Mouse (Mus musculus): ENCODE measurements at regions not wholly inside any gene's neighbourhood (a gene's known extent, or its start where the extent isn't known, plus 50 kb on each side); places are given as distances from the start of the nearest gene placed in this dataset.

DNA sequence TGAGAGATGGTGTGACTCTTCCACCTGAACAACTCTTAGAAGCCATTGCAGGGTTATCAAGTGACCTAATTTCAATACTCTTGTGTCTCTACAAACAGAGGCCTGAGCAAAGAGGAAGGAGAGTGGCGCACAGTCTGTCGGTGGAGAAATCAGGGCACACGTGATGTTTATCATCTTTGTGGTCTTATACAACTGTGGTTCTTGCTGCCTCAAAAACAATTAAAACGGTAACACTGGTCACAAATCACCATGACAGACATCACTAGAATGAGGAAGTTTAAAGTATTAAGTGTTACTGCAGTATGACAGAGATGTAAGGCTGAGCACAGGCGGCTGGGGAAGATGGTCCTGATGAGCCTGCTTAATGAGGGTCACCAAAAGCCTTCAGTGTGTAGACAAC, 73.6 kb downstream of the Sdc1 start:
- Histone ChIP-seq H3K9me3 (ENCODE audit: control insufficient read depth, insufficient read depth, low read depth, low read length) (no peaks in the 10 kb centered on the region), H3K36me3 (ENCODE audit: control insufficient read depth, insufficient read depth, low read length, poor library complexity, severe bottlenecking) (no peaks in the 10 kb centered on the region), H3K27ac (ENCODE audit: insufficient read depth, low read depth, low read length, poor library complexity, severe bottlenecking) (no peak overlapping the region), H3K9ac (ENCODE audit: insufficient read depth, low read depth, low read length, poor library complexity, severe bottlenecking) (no peak overlapping the region), H3K4me1 (ENCODE audit: control insufficient read depth in 2 of 2, insufficient read depth in 2 of 2, low read length in 2 of 2, poor library complexity in 1 of 2) (peaks cover 0 to 3% of the 10 kb centered on the region in 2 experiments; a peak in 1 of 4 replicates), H3K4me3 (ENCODE audit: insufficient read depth in 1 of 2, low read depth in 1 of 2, low read length in 2 of 2, poor library complexity in 1 of 2, severe bottlenecking in 1 of 2) (no peak overlapping the region)
- TF ChIP-seq ZC3H11A (IDR thresholded peaks at IDR 0.05; ENCODE audit: borderline replicate concordance, low read depth, low read length) (no peak), CHD2 (IDR thresholded peaks at IDR 0.05; ENCODE audit: low read depth, low read length) (no peak), MAFK (IDR thresholded peaks at IDR 0.05; ENCODE audit: insufficient read depth, low read depth, low read length) (no peak), HCFC1 (IDR thresholded peaks at IDR 0.05; ENCODE audit: borderline replicate concordance, insufficient read depth, low read length) (no peak), ZNF384 (IDR thresholded peaks at IDR 0.05; ENCODE audit: low read depth, low read length) (no peak)
- DNase-seq (ENCODE audit: low read depth, low spot score) = no peak
- in situ Hi-C loops (cut with MboI; ENCODE audit: low sequenced_read_pairs in 2 of 2, unreplicated experiment in 2 of 2) = no loop called here

DNA sequence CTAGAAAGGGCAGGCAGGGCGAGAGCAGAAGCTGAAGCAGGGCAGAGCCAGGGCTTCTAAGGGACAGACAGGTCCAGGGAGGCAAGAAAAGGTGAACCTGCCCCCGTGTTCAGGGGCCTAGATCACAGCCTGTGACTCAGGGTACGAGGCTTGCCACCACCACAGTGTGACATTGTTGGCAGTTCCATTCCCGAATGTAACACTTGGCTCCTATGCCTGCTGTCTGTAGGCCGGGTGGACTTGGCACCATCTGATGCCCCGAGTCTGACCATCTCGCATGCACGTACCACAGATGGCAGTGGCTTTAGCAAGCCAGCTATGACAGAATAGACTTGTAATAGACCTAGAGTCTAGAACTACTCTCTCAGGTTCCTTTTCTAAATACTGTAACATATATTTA, 74.3 kb downstream of the Sdc1 start:
- no peak for DNase-seq (ENCODE audit: low read depth, low spot score)
- no peak overlapping the region; the same call in 1 of the 2 replicates for H3K27ac ChIP-seq (ENCODE audit: insufficient read depth, low read depth, low read length, poor library complexity, severe bottlenecking)
- H3K9ac ChIP-seq (ENCODE audit: insufficient read depth, low read depth, low read length, poor library complexity, severe bottlenecking) = no peak overlapping the region
- H3K4me1 ChIP-seq (ENCODE audit: control insufficient read depth in 2 of 2, insufficient read depth in 2 of 2, low read length in 2 of 2, poor library complexity in 1 of 2) = peaks cover 0 to 3% of the 10 kb centered on the region in 2 experiments; a peak in 1 of 4 replicates
- in situ Hi-C loops (cut with MboI; ENCODE audit: low sequenced_read_pairs in 2 of 2, unreplicated experiment in 2 of 2) = no loop called here
- no peak overlapping the region for H3K4me3 ChIP-seq (ENCODE audit: insufficient read depth in 1 of 2, low read depth in 1 of 2, low read length in 2 of 2, poor library complexity in 1 of 2, severe bottlenecking in 1 of 2)
- H3K9me3 ChIP-seq (ENCODE audit: control insufficient read depth, insufficient read depth, low read depth, low read length) = no peaks in the 10 kb centered on the region
- TF ChIP-seq HCFC1 (IDR thresholded peaks at IDR 0.05; ENCODE audit: borderline replicate concordance, insufficient read depth, low read length) (no peak), ZC3H11A (IDR thresholded peaks at IDR 0.05; ENCODE audit: borderline replicate concordance, low read depth, low read length) (no peak), ZNF384 (IDR thresholded peaks at IDR 0.05; ENCODE audit: low read depth, low read length) (no peak), CHD2 (IDR thresholded peaks at IDR 0.05; ENCODE audit: low read depth, low read length) (no peak), MAFK (IDR thresholded peaks at IDR 0.05; ENCODE audit: insufficient read depth, low read depth, low read length) (no peak)
- H3K36me3 ChIP-seq (ENCODE audit: control insufficient read depth, insufficient read depth, low read length, poor library complexity, severe bottlenecking) = no peaks in the 10 kb centered on the region

DNA sequence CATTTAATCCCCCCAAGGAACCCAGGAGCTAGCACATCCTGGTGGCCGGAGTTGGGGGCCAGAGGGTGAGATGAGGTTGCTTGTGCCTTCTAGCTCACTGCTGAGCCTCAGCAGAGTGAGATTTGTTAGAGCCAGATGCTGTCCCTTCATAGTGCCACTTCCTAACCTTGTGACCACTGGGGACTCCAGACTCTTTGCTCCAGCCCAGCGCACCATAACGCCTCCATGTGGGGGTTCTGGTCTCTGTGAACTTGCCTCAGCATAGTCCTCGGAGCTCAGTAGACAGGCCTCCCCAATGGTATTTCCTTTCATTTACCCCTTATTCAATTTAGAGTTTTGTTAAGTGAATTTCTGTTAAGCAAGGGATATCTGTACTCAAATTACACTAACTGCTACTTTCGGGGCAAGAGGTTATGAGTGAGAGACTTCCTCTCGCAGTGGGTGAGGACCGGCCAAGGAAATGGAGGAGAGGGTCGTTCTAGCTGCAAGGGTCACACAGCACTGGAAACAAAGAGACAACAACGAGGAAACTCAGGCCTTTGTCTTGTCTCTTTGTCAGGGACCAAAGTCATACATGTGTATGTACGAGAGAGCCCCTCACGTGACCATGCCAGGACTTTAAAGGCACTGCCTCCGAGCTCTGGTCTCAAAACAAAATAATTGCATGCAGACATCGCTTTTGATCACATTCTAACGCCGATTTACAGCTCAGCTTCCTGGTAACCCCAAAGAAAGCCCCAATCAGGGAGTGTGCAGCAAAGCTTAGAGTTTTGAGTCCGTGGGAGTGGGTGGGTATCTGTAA, 74.8 kb upstream of the Laptm4a start:
- DNase-seq (ENCODE audit: low read depth, low spot score) = no peak
- no peak for TF ChIP-seq HCFC1 (IDR thresholded peaks at IDR 0.05; ENCODE audit: borderline replicate concordance, insufficient read depth, low read length)
- peaks cover 0 to 3% of the 10 kb centered on the region in 2 experiments; a peak in 1 of 4 replicates for H3K4me1 ChIP-seq (ENCODE audit: control insufficient read depth in 2 of 2, insufficient read depth in 2 of 2, low read length in 2 of 2, poor library complexity in 1 of 2)
- H3K36me3 ChIP-seq (ENCODE audit: control insufficient read depth, insufficient read depth, low read length, poor library complexity, severe bottlenecking) = no peaks in the 10 kb centered on the region
- H3K4me3 ChIP-seq (ENCODE audit: insufficient read depth in 1 of 2, low read depth in 1 of 2, low read length in 2 of 2, poor library complexity in 1 of 2, severe bottlenecking in 1 of 2) = no peak overlapping the region
- in situ Hi-C loops (cut with MboI; ENCODE audit: low sequenced_read_pairs in 2 of 2, unreplicated experiment in 2 of 2) = no loop called here
- H3K9me3 ChIP-seq (ENCODE audit: control insufficient read depth, insufficient read depth, low read depth, low read length) = no peaks in the 10 kb centered on the region
- no peak overlapping the region for H3K9ac ChIP-seq (ENCODE audit: insufficient read depth, low read depth, low read length, poor library complexity, severe bottlenecking)
- no peak overlapping the region for H3K27ac ChIP-seq (ENCODE audit: insufficient read depth, low read depth, low read length, poor library complexity, severe bottlenecking)

DNA sequence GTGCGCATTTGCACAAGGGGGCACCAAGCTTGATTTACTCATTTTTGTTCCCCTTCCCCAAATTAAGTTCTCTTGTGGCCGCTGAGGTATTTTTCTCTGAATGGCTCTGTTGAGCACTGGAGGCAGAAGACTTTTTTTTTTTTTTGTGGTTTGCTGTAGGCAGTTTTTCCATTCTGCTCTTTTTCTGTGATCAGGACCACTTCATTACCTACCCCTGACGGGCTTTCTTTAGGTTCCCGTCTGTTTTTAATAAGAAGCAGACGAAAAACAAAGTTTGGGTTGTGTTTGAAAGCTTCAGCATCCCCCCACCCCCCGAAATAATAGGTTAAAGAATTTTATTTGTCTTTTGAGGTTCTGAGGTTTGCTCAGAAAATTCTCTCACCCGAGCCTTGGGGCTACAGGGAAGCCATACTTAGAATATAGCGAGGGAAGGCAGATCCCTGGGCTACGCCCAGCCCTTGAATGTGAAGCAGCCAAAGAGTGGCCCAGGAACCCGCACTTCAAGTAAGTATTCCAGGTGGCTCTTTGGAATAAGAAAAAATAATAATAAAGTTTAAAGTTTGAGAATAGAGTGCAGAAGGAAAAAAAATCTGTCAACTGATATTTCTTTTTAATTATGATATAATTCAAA, 74.1 kb upstream of the Laptm4a start:
- H3K4me1 ChIP-seq (ENCODE audit: control insufficient read depth in 2 of 2, insufficient read depth in 2 of 2, low read length in 2 of 2, poor library complexity in 1 of 2) = peaks cover 0 to 3% of the 10 kb centered on the region in 2 experiments; a peak in 1 of 4 replicates
- no peak overlapping the region for H3K9ac ChIP-seq (ENCODE audit: insufficient read depth, low read depth, low read length, poor library complexity, severe bottlenecking)
- TF ChIP-seq ZNF384 (IDR thresholded peaks at IDR 0.05; ENCODE audit: low read depth, low read length) (no peak), MAFK (IDR thresholded peaks at IDR 0.05; ENCODE audit: insufficient read depth, low read depth, low read length) (no peak), HCFC1 (IDR thresholded peaks at IDR 0.05; ENCODE audit: borderline replicate concordance, insufficient read depth, low read length) (no peak), CHD2 (IDR thresholded peaks at IDR 0.05; ENCODE audit: low read depth, low read length) (no peak), ZC3H11A (IDR thresholded peaks at IDR 0.05; ENCODE audit: borderline replicate concordance, low read depth, low read length) (no peak)
- H3K9me3 ChIP-seq (ENCODE audit: control insufficient read depth, insufficient read depth, low read depth, low read length) = no peaks in the 10 kb centered on the region
- H3K36me3 ChIP-seq (ENCODE audit: control insufficient read depth, insufficient read depth, low read length, poor library complexity, severe bottlenecking) = no peaks in the 10 kb centered on the region
- H3K27ac ChIP-seq (ENCODE audit: insufficient read depth, low read depth, low read length, poor library complexity, severe bottlenecking) = no peak overlapping the region
- DNase-seq (ENCODE audit: low read depth, low spot score) = no peak
- in situ Hi-C loops (cut with MboI; ENCODE audit: low sequenced_read_pairs in 2 of 2, unreplicated experiment in 2 of 2) = no loop called here
- no peak overlapping the region for H3K4me3 ChIP-seq (ENCODE audit: insufficient read depth in 1 of 2, low read depth in 1 of 2, low read length in 2 of 2, poor library complexity in 1 of 2, severe bottlenecking in 1 of 2)
